Mouse (Mus musculus): ENCODE measurements at regions not wholly inside any gene's neighbourhood (a gene's known extent, or its start where the extent isn't known, plus 50 kb on each side); places are given as distances from the start of the nearest gene placed in this dataset.

DNA sequence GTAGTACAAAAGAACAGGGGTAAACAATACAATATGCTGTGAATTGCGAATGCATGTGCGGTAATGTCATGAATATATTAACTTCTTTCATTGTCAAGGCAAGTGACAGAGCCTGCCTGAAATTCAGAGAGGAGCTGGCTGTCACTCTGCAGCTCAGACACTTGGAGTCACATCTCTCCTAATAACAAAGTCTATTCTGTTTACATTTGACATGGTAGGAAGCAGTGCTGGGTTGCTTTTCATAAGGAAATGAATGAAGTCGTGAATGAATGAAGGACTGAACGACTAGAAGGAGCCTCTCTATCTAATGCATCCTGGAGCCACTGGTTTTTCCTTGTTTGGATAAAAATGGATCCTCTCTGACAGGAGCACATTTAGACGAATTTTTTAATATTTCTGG is 1053.9 kb downstream of the 5730522E02Rik start:
- Histone ChIP-seq H3K4me1 (ENCODE audit: control insufficient read depth, insufficient read depth, low read length) (no peaks in the 10 kb centered on the region), H3K27me3 (ENCODE audit: control insufficient read depth, insufficient read depth, low read length) (no peaks in the 10 kb centered on the region), H3K27ac (ENCODE audit: control insufficient read depth, insufficient read depth, low read depth, low read length) (no peak overlapping the region), H3K4me3 (ENCODE audit: control insufficient read depth, low read depth, low read length) (no peak overlapping the region), H3K36me3 (ENCODE audit: control insufficient read depth, insufficient read depth, low read length) (no peaks in the 10 kb centered on the region)
- TF ChIP-seq POLR2A (IDR thresholded peaks at IDR 0.05; ENCODE audit: control insufficient read depth, low read depth, low read length), result no peak
- no peak for TF ChIP-seq CTCF (IDR thresholded peaks at IDR 0.05; ENCODE audit: control insufficient read depth, insufficient read depth, insufficient replicate concordance, low read depth, low read length)

GRCm38 (mm10) chr11:25157135-25157860 is 1053.3 kb downstream of the 5730522E02Rik start:
- Histone ChIP-seq H3K36me3 (ENCODE audit: control insufficient read depth, insufficient read depth, low read length) (no peaks in the 10 kb centered on the region), H3K4me3 (ENCODE audit: control insufficient read depth, low read depth, low read length) (no peak overlapping the region), H3K27me3 (ENCODE audit: control insufficient read depth, insufficient read depth, low read length) (no peaks in the 10 kb centered on the region), H3K4me1 (ENCODE audit: control insufficient read depth, insufficient read depth, low read length) (no peaks in the 10 kb centered on the region), H3K27ac (ENCODE audit: control insufficient read depth, insufficient read depth, low read depth, low read length) (no peak overlapping the region)
- no peak for TF ChIP-seq CTCF (IDR thresholded peaks at IDR 0.05; ENCODE audit: control insufficient read depth, insufficient read depth, insufficient replicate concordance, low read depth, low read length)
- TF ChIP-seq POLR2A (IDR thresholded peaks at IDR 0.05; ENCODE audit: control insufficient read depth, low read depth, low read length), result no peak

DNA sequence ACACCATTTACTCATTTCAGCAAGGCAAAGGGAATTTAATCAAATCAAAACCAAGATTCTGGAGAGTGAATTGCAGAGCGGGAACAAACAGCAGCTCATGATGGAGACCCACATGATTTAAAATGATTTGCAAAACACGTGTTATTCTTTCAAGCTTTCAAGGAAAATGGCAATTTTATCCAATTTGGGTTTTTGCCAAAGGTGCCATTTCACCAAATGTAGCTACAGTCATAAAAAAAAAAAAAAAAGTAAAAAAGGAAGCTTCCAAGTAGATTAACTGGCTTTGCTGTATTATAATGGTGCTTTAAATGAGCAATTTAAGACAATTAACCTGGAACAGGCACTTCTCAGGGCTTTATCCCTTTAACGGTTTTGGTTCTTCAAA is 1052.7 kb downstream of the 5730522E02Rik start:
- H3K4me1 ChIP-seq (ENCODE audit: control insufficient read depth, insufficient read depth, low read length), result no peaks in the 10 kb centered on the region
- H3K27ac ChIP-seq (ENCODE audit: control insufficient read depth, insufficient read depth, low read depth, low read length), result no peak overlapping the region
- H3K27me3 ChIP-seq (ENCODE audit: control insufficient read depth, insufficient read depth, low read length), result no peaks in the 10 kb centered on the region
- TF ChIP-seq CTCF (IDR thresholded peaks at IDR 0.05; ENCODE audit: control insufficient read depth, insufficient read depth, insufficient replicate concordance, low read depth, low read length) (no peak), POLR2A (IDR thresholded peaks at IDR 0.05; ENCODE audit: control insufficient read depth, low read depth, low read length) (no peak)
- no peaks in the 10 kb centered on the region for H3K36me3 ChIP-seq (ENCODE audit: control insufficient read depth, insufficient read depth, low read length)
- no peak overlapping the region for H3K4me3 ChIP-seq (ENCODE audit: control insufficient read depth, low read depth, low read length)

GRCm38 (mm10) chr11:25158884-25159283 is 1051.7 kb downstream of the 5730522E02Rik start:
- H3K4me1 ChIP-seq (ENCODE audit: control insufficient read depth, insufficient read depth, low read length), result no peaks in the 10 kb centered on the region
- H3K4me3 ChIP-seq (ENCODE audit: control insufficient read depth, low read depth, low read length), result no peak overlapping the region
- H3K27me3 ChIP-seq (ENCODE audit: control insufficient read depth, insufficient read depth, low read length), result no peaks in the 10 kb centered on the region
- TF ChIP-seq CTCF (IDR thresholded peaks at IDR 0.05; ENCODE audit: control insufficient read depth, insufficient read depth, insufficient replicate concordance, low read depth, low read length), result no peak
- no peak for TF ChIP-seq POLR2A (IDR thresholded peaks at IDR 0.05; ENCODE audit: control insufficient read depth, low read depth, low read length)
- no peak overlapping the region for H3K27ac ChIP-seq (ENCODE audit: control insufficient read depth, insufficient read depth, low read depth, low read length)
- H3K36me3 ChIP-seq (ENCODE audit: control insufficient read depth, insufficient read depth, low read length), result no peaks in the 10 kb centered on the region

- TF ChIP-seq POLR2A (IDR thresholded peaks at IDR 0.05; ENCODE audit: control insufficient read depth, low read depth, low read length), result no peak
- TF ChIP-seq CTCF (IDR thresholded peaks at IDR 0.05; ENCODE audit: control insufficient read depth, insufficient read depth, insufficient replicate concordance, low read depth, low read length), result no peak
- no peaks in the 10 kb centered on the region for H3K27me3 ChIP-seq (ENCODE audit: control insufficient read depth, insufficient read depth, low read length)
- H3K27ac ChIP-seq (ENCODE audit: control insufficient read depth, insufficient read depth, low read depth, low read length), result no peak overlapping the region
- no peaks in the 10 kb centered on the region for H3K4me1 ChIP-seq (ENCODE audit: control insufficient read depth, insufficient read depth, low read length)
- no peak overlapping the region for H3K4me3 ChIP-seq (ENCODE audit: control insufficient read depth, low read depth, low read length)
- H3K36me3 ChIP-seq (ENCODE audit: control insufficient read depth, insufficient read depth, low read length), result no peaks in the 10 kb centered on the region
These were observed 1042.6 kb downstream of the 5730522E02Rik start for GRCm38 (mm10) chr11:25167939-25168338.

DNA sequence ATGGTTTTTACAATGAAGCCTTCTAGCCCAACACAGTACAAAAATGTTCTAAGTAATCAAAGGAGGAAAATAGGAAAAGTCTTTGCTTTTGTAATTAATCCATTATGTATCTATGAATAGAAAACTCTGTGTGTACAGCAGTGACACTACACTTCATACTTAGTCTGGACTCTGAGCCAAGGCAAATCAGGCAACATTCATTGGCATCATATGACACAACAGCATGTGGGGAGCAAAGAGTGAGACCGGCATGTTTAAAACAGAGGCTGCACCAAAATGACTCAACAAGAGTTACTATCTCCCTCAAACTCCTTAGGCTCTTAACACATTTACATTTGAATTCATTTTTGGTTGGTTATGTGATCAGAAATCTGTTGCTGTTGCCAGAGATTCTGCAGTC is 1039.5 kb downstream of the 5730522E02Rik start:
- Histone ChIP-seq H3K27ac (ENCODE audit: control insufficient read depth, insufficient read depth, low read depth, low read length) (no peak overlapping the region), H3K27me3 (ENCODE audit: control insufficient read depth, insufficient read depth, low read length) (no peaks in the 10 kb centered on the region), H3K4me3 (ENCODE audit: control insufficient read depth, low read depth, low read length) (no peak overlapping the region), H3K36me3 (ENCODE audit: control insufficient read depth, insufficient read depth, low read length) (no peaks in the 10 kb centered on the region), H3K4me1 (ENCODE audit: control insufficient read depth, insufficient read depth, low read length) (no peaks in the 10 kb centered on the region)
- no peak for TF ChIP-seq CTCF (IDR thresholded peaks at IDR 0.05; ENCODE audit: control insufficient read depth, insufficient read depth, insufficient replicate concordance, low read depth, low read length)
- TF ChIP-seq POLR2A (IDR thresholded peaks at IDR 0.05; ENCODE audit: control insufficient read depth, low read depth, low read length), result no peak
